Mouse (Mus musculus): ENCODE measurements around the gene Fbxl8. TPM values are rescaled to one million over a fixed set of nuclear protein-coding genes. Genes with fewer than 3 reads are reported as not detected.

The Fbxl8 gene
- polyA plus RNA-seq, 1 experiment from 2014 or later = 1.3 TPM

DNA sequence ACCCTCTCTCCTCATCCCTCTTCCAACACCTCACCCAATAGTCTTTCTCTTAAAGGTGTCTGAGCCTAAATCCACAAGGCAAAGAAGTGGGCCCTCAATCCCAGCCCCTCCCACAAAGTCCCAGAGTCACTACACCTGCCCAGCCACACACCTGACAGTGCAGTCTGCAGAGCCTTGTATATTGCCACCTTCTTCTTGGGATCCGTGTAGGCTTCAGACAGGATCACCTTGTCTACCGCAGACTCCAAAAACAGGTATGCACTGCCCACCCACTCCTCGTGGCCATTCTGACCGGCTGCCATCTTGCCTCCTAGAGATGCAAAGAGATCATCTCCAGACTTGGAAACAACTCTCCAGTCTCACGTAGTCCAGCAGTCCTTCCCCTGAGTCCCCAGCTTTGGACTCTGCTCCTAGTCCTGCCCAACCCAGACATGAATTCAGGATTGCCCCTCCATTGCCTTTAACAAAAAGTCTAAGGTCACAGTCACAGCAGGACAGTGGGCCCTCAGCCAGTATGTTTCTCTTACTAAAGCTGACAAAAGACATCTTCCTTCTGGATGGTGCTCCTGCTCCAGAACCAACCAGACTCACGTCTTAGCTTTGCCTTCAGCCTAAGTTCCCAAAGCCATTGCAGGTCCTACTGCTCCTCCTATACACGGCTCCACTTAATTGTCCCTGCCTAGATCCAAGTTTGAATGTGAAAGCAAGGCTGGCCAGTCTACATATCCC lies 3.9 kb upstream of the Fbxl8 start:
- 66% methylated on average over 7 of the region's 7 CpGs for WGBS
- H3K36me3 ChIP-seq = no peaks in the 10 kb centered on the region
- H3K4me2 ChIP-seq = no peak overlapping the region
- no peak overlapping the region for H3K4me3 ChIP-seq
- no peaks in the 10 kb centered on the region for H3K9me3 ChIP-seq
- no peak for ATAC-seq (ENCODE audit: low FRiP score, low read depth)
- no peak overlapping the region for H3K9ac ChIP-seq
- H3K27me3 ChIP-seq = peaks cover 86% of the 10 kb centered on the region
- peaks cover 30% of the 10 kb centered on the region for H3K4me1 ChIP-seq (replicated peaks)
- no peak overlapping the region for H3K27ac ChIP-seq (replicated peaks)

DNA sequence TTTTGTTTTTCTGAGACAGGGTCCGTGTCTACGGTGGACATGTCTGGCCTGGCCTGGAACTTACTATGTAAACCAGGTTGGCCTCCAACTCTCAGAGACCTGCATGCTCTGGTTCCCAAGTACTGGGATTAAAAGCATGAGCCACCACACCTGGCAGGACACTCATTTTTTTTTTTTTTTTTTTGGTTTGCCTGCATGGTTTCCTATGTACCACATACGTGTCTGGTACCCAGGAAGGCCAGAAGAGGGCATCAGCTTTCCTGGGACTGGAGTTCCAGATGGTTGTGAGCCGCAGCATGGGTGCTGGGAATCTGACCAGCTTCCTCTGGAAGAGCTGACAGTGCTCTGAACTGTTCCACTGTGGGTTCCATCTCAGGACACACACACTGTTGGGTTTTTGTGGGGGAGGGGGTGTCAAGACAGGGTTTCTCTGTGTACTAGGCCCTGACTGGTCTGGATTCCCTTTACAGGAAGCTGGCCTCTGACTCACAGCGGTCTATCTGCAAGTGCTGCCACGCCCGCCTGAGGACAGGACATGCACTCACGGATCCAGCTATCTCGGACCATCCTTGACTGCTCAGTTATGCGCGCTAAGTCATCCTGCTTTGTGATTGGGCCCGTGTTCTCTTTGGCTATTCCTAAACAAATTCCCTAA lies 3.0 kb upstream of the Fbxl8 start:
- H3K9me3 ChIP-seq = no peaks in the 10 kb centered on the region
- no peak overlapping the region for H3K27ac ChIP-seq (replicated peaks)
- peaks cover 30% of the 10 kb centered on the region for H3K4me1 ChIP-seq (replicated peaks)
- peaks cover 86% of the 10 kb centered on the region for H3K27me3 ChIP-seq
- no peak for ATAC-seq (ENCODE audit: low FRiP score, low read depth)
- H3K4me3 ChIP-seq = no peak overlapping the region
- H3K9ac ChIP-seq = no peak overlapping the region
- H3K36me3 ChIP-seq = no peaks in the 10 kb centered on the region
- H3K4me2 ChIP-seq = no peak overlapping the region
- WGBS = 88% methylated on average over 12 of the region's 12 CpGs

DNA sequence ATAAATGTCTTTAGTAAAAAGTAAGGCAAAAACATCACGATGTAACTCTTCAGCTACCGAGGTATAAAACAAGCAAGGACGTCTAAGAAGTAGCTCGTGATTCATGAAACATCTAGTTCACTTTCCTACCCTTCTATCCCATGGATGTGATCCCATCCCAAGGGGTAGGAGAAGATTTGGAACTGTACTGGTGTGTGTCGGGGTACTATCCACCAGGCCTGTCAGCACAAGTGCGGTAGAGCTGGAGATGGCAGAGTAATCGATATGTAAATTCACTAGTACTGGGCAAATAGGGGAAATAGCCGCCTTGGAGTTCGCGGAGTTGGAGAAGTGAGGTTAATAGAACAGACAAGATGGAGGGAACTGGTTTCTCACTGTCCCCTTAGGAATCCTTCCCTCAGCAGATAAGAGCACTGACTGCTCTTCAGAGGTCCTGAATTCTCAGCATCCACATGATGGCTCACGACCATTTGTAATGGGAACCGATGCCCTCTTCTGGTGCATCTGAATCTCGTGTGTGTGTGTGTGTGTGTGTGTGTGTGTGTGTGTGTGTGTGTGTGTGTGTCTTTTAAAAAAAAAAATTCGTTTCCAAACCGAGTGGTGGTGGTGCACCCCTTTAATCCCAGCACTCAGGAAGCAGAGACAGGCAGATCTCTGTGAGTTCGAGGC lies 1.1 kb upstream of the Fbxl8 start:
- WGBS = 42% methylated on average over 16 of the region's 16 CpGs
- H3K9ac ChIP-seq = no peak overlapping the region
- H3K4me2 ChIP-seq = peak overlapping the region; percentile 94
- peaks cover 87% of the 10 kb centered on the region for H3K27me3 ChIP-seq
- no peaks in the 10 kb centered on the region for H3K36me3 ChIP-seq
- H3K27ac ChIP-seq (replicated peaks) = no peak overlapping the region
- H3K9me3 ChIP-seq = no peaks in the 10 kb centered on the region
- ATAC-seq (ENCODE audit: low FRiP score, low read depth) = no peak
- no peak overlapping the region for H3K4me3 ChIP-seq
- peaks cover 36% of the 10 kb centered on the region for H3K4me1 ChIP-seq (replicated peaks)

DNA sequence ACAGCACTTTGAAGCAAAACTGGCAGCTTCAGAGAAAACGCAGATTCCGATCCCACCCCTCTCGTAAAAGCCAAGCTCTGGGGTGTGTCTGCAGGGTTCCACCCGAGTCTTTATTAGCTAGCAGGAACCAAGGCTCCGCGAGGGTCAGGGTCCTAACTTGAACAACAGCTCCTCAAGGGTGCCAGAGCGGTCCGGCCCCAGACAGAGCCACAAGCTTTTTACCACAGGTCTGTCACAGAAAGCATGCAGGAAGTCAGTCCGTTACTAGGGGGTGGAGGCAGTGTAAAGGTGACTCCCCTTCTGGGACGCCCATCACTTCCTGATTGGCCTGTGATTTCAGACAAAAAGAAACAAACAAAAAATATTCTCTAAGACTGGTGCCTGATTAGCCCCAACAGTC lies 680 bp downstream of the Fbxl8 start:
- Histone ChIP-seq H3K27ac (replicated peaks) (no peak overlapping the region), H3K27me3 (peaks cover 79% of the 10 kb centered on the region), H3K4me1 (replicated peaks) (peaks cover 33% of the 10 kb centered on the region), H3K36me3 (no peaks in the 10 kb centered on the region), H3K4me2 (peak overlapping the region; percentile 94), H3K9ac (no peak overlapping the region), H3K9me3 (no peaks in the 10 kb centered on the region), H3K4me3 (peak overlapping the region; percentile 59)
- ATAC-seq (ENCODE audit: low FRiP score, low read depth) = no peak
- 15% methylated on average over 10 of the region's 10 CpGs for WGBS

DNA sequence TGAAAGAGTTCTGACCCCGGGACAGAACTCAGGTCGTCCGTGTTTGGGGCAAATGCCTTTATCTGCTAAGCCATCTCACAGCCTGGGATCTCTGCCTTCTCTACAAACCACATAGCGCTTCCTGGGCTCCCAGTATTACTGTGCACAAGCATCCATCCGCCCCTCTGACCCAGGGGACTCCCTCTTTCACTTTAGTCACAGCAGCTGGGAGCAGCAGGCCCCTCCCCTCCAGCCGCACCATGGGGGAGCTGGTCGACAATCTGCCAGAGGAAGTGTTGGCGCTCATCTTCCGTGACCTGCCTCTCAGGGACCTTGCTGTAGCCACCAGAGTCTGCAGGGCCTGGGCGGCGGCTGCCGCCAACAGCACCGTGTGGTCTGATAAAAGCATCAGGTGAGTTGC lies 2.3 kb downstream of the Fbxl8 start:
- no peak for ATAC-seq (ENCODE audit: low FRiP score, low read depth)
- H3K9me3 ChIP-seq = no peaks in the 10 kb centered on the region
- peaks cover 41% of the 10 kb centered on the region for H3K4me1 ChIP-seq (replicated peaks)
- H3K36me3 ChIP-seq = no peaks in the 10 kb centered on the region
- H3K27ac ChIP-seq (replicated peaks) = no peak overlapping the region
- H3K27me3 ChIP-seq = peaks cover 80% of the 10 kb centered on the region
- 14% methylated on average over 13 of the region's 13 CpGs for WGBS
- no peak overlapping the region for H3K9ac ChIP-seq
- no peak overlapping the region for H3K4me3 ChIP-seq
- H3K4me2 ChIP-seq = no peak overlapping the region

DNA sequence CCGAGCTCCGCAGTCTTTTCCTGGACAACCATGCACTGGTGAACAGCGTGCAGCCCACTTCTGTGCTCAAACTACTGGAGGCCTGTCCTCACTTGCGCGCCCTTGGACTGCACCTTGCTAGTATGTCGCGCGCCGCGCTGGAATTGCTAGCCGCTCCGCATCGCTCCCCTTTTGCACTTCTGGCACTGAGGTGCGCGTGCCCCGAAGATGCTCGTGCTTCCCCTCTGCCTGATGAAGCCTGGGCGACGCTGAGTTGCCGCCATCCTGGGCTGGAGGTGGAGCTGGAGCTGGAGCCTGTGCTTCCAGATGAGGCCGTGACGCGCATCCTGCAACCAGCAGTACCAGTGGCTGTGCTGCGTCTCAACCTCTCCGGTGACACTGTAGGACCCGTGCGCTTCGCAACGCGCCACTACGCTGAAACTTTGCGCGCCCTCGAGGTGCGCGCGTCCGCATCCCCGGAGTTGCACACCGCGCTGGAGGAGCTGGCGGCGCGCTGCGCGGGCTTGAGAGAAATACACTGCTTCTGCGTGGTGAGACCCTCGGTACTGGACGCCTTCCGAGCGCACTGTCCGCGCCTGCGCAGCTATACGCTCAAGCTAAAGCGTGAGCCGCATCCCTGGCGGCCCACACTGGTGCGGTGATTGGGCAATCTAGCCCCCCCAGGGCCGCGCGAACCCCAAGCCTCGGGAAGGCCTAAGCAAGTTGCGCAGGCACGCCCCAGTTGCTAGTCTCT lies 4.1 kb downstream of the Fbxl8 start:
- peak; percentile 91 for ATAC-seq (ENCODE audit: low FRiP score, low read depth)
- WGBS = 0% methylated on average over 65 of the region's 65 CpGs
- H3K27me3 ChIP-seq = peaks cover 82% of the 10 kb centered on the region
- peak overlapping the region; percentile 36 for H3K27ac ChIP-seq (replicated peaks)
- peak overlapping the region; percentile 84 for H3K4me2 ChIP-seq
- peak overlapping the region; percentile 40 for H3K9ac ChIP-seq
- H3K4me3 ChIP-seq = peak overlapping the region; percentile 45
- peaks cover 41% of the 10 kb centered on the region for H3K4me1 ChIP-seq (replicated peaks)
- H3K36me3 ChIP-seq = no peaks in the 10 kb centered on the region
- H3K9me3 ChIP-seq = no peaks in the 10 kb centered on the region

DNA sequence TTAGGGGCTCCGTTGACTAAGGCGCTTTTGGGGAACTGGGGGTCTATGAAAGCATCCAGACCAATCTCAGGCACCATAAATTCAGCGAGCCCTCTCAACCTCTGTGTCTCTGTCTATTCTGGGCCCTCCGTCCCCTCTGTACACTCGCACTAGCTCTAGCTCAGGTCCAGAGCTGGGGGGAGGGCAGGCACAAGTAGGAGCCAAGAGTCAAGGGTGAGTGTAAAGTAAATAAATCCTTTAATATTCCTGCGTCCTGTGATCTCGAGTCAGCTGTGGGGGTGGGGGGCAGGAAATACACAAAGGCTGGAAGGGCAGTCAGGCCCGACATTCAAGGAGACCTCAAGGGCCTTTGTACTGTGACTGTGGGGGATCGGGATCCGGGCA lies 4.6 kb downstream of the Fbxl8 start:
- Histone ChIP-seq H3K36me3 (no peaks in the 10 kb centered on the region), H3K4me2 (peak overlapping the region; percentile 84), H3K4me1 (replicated peaks) (peaks cover 39% of the 10 kb centered on the region), H3K27ac (replicated peaks) (peak overlapping the region; percentile 36; the same call in 1 of the 2 replicates), H3K9me3 (no peaks in the 10 kb centered on the region), H3K9ac (peak overlapping the region; percentile 40), H3K4me3 (peak overlapping the region; percentile 45), H3K27me3 (peaks cover 83% of the 10 kb centered on the region)
- 0 out of 2 replicates have a peak, but pooled peaks have one; percentile 1 for ATAC-seq (ENCODE audit: low FRiP score, low read depth)
- 2% methylated on average over 10 of the region's 10 CpGs for WGBS

DNA sequence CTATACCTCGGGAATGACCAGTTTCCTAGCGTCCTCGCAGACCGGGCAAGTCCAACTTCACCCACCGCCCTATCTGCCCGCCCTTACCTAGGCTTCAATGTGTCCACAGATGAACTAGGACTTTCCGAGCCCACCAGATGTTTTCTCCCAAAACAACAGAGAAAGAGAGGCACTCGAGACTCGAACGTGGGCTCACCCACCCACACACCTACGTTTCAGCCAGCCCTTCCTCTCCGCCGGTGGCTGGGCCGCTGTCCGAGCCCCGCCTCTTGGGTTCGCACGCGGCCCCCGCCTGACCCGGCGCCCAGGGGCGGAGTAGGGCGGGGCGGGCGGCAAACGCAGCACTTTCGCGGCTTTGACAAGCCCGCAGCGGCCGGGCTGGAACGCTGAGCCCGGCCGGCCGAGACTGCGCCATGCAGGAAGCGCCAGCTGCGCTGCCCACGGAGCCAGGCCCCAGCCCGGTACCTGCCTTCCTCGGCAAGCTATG lies 5.1 kb downstream of the Fbxl8 start, which contains the start of gene Hsf4:
Gene Hsf4 (plus strand): TSS at position 341 of the 487 bp plus-strand sequence.
- Histone ChIP-seq H3K27ac (replicated peaks) (peak within 1 kb of the TSS; percentile 36), H3K4me1 (replicated peaks) (peaks cover 36% of the 10 kb centered on the region), H3K36me3 (no peaks in the 10 kb centered on the region), H3K27me3 (peaks cover 85% of the 10 kb centered on the region), H3K9ac (peak within 1 kb of the TSS; percentile 40), H3K9me3 (no peaks in the 10 kb centered on the region), H3K4me2 (peak within 1 kb of the TSS; percentile 84), H3K4me3 (peak within 1 kb of the TSS; percentile 45)
- WGBS = under 1% methylated on average over 42 of the region's 42 CpGs
- no peak for ATAC-seq (ENCODE audit: low FRiP score, low read depth)

DNA sequence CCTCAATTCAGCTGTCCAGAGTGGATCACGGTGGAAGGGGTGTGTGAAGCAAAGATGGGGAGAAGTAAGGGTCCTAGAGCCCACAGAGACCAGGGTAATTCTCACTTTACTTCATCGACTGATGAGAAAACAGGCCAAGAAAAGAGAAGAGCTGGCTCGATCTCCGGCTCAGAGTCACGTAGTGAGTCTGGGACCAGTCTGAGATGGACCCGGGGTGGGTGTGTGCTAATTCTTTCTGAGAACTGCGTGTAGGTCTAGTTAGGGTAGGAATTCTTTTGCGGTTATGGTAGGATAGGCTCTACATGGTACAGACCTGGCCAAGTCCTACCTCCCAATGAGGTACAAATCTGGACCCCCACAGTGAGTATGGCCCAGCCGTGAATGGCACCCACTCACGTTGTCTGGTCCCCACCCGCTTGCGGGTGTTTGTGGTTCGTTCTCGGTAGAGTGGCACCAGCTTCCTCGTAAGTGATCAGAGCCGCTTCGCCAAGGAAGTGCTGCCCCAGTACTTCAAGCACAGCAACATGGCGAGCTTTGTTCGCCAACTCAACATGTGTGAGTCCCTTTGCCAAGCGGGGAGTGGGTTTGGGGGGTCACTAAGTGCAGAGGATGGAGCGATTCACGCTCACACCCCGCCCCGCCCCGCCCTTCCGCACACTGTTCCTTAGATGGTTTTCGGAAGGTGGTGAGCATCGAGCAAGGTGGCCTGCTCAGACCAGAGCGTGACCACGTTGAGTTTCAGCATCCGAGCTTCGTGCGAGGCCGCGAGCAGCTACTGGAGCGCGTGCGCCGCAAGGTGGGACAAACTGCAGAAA lies 5.9 kb downstream of the Fbxl8 start:
- Histone ChIP-seq H3K4me1 (replicated peaks) (peaks cover 30% of the 10 kb centered on the region), H3K36me3 (no peaks in the 10 kb centered on the region), H3K9ac (no peak overlapping the region), H3K4me2 (peak overlapping the region; percentile 84), H3K27me3 (peaks cover 85% of the 10 kb centered on the region), H3K9me3 (no peaks in the 10 kb centered on the region), H3K27ac (replicated peaks) (no peak overlapping the region), H3K4me3 (peak overlapping the region; percentile 45)
- no peak for ATAC-seq (ENCODE audit: low FRiP score, low read depth)
- WGBS = 3% methylated on average over 39 of the region's 39 CpGs

DNA sequence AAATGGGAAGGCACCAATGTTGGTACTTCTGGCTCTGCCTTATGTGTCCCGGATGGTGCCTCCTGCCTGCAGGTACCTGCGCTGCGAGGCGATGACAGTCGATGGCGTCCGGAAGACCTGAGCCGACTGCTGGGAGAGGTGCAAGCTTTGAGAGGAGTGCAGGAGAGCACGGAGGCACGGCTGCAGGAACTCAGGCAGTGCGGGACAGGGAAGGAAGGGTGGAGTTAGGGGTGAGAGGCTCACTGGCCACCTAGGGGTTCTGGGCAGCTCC lies 6.4 kb downstream of the Fbxl8 start:
- 2% methylated on average over 11 of the region's 11 CpGs for WGBS
- Histone ChIP-seq H3K27me3 (peaks cover 83% of the 10 kb centered on the region), H3K4me1 (replicated peaks) (peaks cover 35% of the 10 kb centered on the region), H3K4me2 (peak overlapping the region; percentile 84), H3K27ac (replicated peaks) (no peak overlapping the region), H3K4me3 (peak overlapping the region; percentile 6; the same call in 1 of the 2 replicates), H3K9ac (no peak overlapping the region), H3K36me3 (no peaks in the 10 kb centered on the region), H3K9me3 (no peaks in the 10 kb centered on the region)
- no peak for ATAC-seq (ENCODE audit: low FRiP score, low read depth)

DNA sequence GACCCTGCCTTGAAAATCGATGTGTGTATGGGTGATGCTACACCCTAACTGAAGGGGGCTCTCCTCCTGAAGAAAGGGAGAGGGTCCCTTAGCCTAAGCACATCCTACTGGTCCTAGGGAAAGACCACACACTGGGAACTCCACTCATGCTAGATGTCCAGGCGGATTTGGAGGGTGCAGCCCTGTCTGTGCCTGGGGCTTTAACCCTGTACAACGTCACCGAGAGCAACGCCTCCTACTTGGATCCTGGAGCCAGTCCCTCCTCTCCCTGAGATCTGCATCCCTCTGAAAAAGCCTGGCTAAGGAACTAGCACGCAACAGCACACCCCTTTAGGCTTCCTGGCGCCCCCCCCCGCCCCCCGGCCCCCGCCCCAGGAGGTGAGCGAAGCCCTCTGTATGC lies 10.9 kb downstream of the Fbxl8 start:
- Histone ChIP-seq H3K36me3 (peaks cover 6% of the 10 kb centered on the region; the same call in 1 of the 2 replicates), H3K4me3 (0 out of 2 replicates have a peak overlapping the region, but pooled peaks have one; percentile 46), H3K9me3 (no peaks in the 10 kb centered on the region), H3K27me3 (peaks cover 69% of the 10 kb centered on the region), H3K4me1 (replicated peaks) (peaks cover 33% of the 10 kb centered on the region), H3K27ac (replicated peaks) (no peak overlapping the region), H3K4me2 (peak overlapping the region; percentile 94), H3K9ac (no peak overlapping the region)
- ATAC-seq (ENCODE audit: low FRiP score, low read depth) = no peak
- WGBS = 11% methylated on average over 10 of the region's 11 CpGs

All from hindbrain, embryonic 15.5 days (tissue).